Mouse (Mus musculus): Measurements from ENCODE around the gene Espnl. TPM values are rescaled to one million over a fixed set of nuclear protein-coding genes. Genes with fewer than 3 reads are reported as not detected.

Espnl gene
- polyA plus RNA-seq, 1 experiment = 0.05 TPM

GRCm38 (mm10) chr1:91324646-91325045 lies 2.8 kb downstream of the Espnl start:
- DNase-seq = no peak
- Histone ChIP-seq H3K4me3 (ENCODE audit: insufficient read depth, low read depth, low read length) (no peak overlapping the region), H3K27me3 (replicated peaks; ENCODE audit: control insufficient read depth, insufficient read depth, low read length) (no peaks in the 10 kb centered on the region), H3K27ac (ENCODE audit: insufficient read depth, low read depth, low read length) (no peak overlapping the region), H3K36me3 (ENCODE audit: control insufficient read depth, insufficient read depth, low read length) (no peaks in the 10 kb centered on the region), H3K4me1 (ENCODE audit: control insufficient read depth, insufficient read depth, low read length) (no peaks in the 10 kb centered on the region)
- 80% methylated on average over 2 of the region's 2 CpGs for WGBS
- TF ChIP-seq CTCF (conservative IDR thresholded peaks at IDR 0.05; ENCODE audit: insufficient read depth, insufficient read length, low read depth, low read length) (no peak), POLR2A (IDR thresholded peaks at IDR 0.05; ENCODE audit: low read depth, low read length) (no peak)

GRCm38 (mm10) chr1:91325488-91326042 lies 3.7 kb downstream of the Espnl start:
- no peak overlapping the region for H3K4me3 ChIP-seq (ENCODE audit: insufficient read depth, low read depth, low read length)
- no peak overlapping the region for H3K27ac ChIP-seq (ENCODE audit: insufficient read depth, low read depth, low read length)
- H3K27me3 ChIP-seq (replicated peaks; ENCODE audit: control insufficient read depth, insufficient read depth, low read length) = no peaks in the 10 kb centered on the region
- WGBS = 78% methylated on average over 4 of the region's 4 CpGs
- no peak for DNase-seq
- no peaks in the 10 kb centered on the region for H3K36me3 ChIP-seq (ENCODE audit: control insufficient read depth, insufficient read depth, low read length)
- TF ChIP-seq CTCF (conservative IDR thresholded peaks at IDR 0.05; ENCODE audit: insufficient read depth, insufficient read length, low read depth, low read length) (no peak), POLR2A (IDR thresholded peaks at IDR 0.05; ENCODE audit: low read depth, low read length) (no peak)
- H3K4me1 ChIP-seq (ENCODE audit: control insufficient read depth, insufficient read depth, low read length) = no peaks in the 10 kb centered on the region

GRCm38 (mm10) chr1:91332102-91332501 lies 10.2 kb downstream of the Espnl start:
- TF ChIP-seq POLR2A (IDR thresholded peaks at IDR 0.05; ENCODE audit: low read depth, low read length) (no peak), CTCF (conservative IDR thresholded peaks at IDR 0.05; ENCODE audit: insufficient read depth, insufficient read length, low read depth, low read length) (no peak)
- 71% methylated on average over 4 of the region's 4 CpGs for WGBS
- no peaks in the 10 kb centered on the region for H3K27me3 ChIP-seq (replicated peaks; ENCODE audit: control insufficient read depth, insufficient read depth, low read length)
- H3K27ac ChIP-seq (ENCODE audit: insufficient read depth, low read depth, low read length) = no peak overlapping the region
- H3K4me3 ChIP-seq (ENCODE audit: insufficient read depth, low read depth, low read length) = no peak overlapping the region
- DNase-seq = no peak
- no peaks in the 10 kb centered on the region for H3K36me3 ChIP-seq (ENCODE audit: control insufficient read depth, insufficient read depth, low read length)
- no peaks in the 10 kb centered on the region for H3K4me1 ChIP-seq (ENCODE audit: control insufficient read depth, insufficient read depth, low read length)

- H3K4me1 ChIP-seq (ENCODE audit: control insufficient read depth, insufficient read depth, low read length) = no peaks in the 10 kb centered on the region
- H3K4me3 ChIP-seq (ENCODE audit: insufficient read depth, low read depth, low read length) = no peak overlapping the region
- no peaks in the 10 kb centered on the region for H3K36me3 ChIP-seq (ENCODE audit: control insufficient read depth, insufficient read depth, low read length)
- no peak overlapping the region for H3K27ac ChIP-seq (ENCODE audit: insufficient read depth, low read depth, low read length)
- TF ChIP-seq CTCF (conservative IDR thresholded peaks at IDR 0.05; ENCODE audit: insufficient read depth, insufficient read length, low read depth, low read length) (no peak), POLR2A (IDR thresholded peaks at IDR 0.05; ENCODE audit: low read depth, low read length) (no peak)
- DNase-seq = no peak
- H3K27me3 ChIP-seq (replicated peaks; ENCODE audit: control insufficient read depth, insufficient read depth, low read length) = no peaks in the 10 kb centered on the region
Observed at GRCm38 (mm10) chr1:91333582-91333981, 11.7 kb downstream of the Espnl start.

- no peak for TF ChIP-seq CTCF (conservative IDR thresholded peaks at IDR 0.05; ENCODE audit: insufficient read depth, insufficient read length, low read depth, low read length)
- no peak for TF ChIP-seq POLR2A (IDR thresholded peaks at IDR 0.05; ENCODE audit: low read depth, low read length)
- Histone ChIP-seq H3K36me3 (ENCODE audit: control insufficient read depth, insufficient read depth, low read length) (no peaks in the 10 kb centered on the region), H3K27ac (ENCODE audit: insufficient read depth, low read depth, low read length) (no peak overlapping the region), H3K4me1 (ENCODE audit: control insufficient read depth, insufficient read depth, low read length) (no peaks in the 10 kb centered on the region), H3K4me3 (ENCODE audit: insufficient read depth, low read depth, low read length) (no peak overlapping the region), H3K27me3 (replicated peaks; ENCODE audit: control insufficient read depth, insufficient read depth, low read length) (no peaks in the 10 kb centered on the region)
- WGBS = 82% methylated on average over 7 of the region's 7 CpGs
- no peak for DNase-seq
Observed at GRCm38 (mm10) chr1:91337355-91337754, 15.5 kb downstream of the Espnl start.

- WGBS = 85% methylated on average over 3 of the region's 3 CpGs
- Histone ChIP-seq H3K27me3 (replicated peaks; ENCODE audit: control insufficient read depth, insufficient read depth, low read length) (no peaks in the 10 kb centered on the region), H3K4me1 (ENCODE audit: control insufficient read depth, insufficient read depth, low read length) (no peaks in the 10 kb centered on the region), H3K36me3 (ENCODE audit: control insufficient read depth, insufficient read depth, low read length) (no peaks in the 10 kb centered on the region), H3K27ac (ENCODE audit: insufficient read depth, low read depth, low read length) (no peak overlapping the region), H3K4me3 (ENCODE audit: insufficient read depth, low read depth, low read length) (no peak overlapping the region)
- no peak for TF ChIP-seq POLR2A (IDR thresholded peaks at IDR 0.05; ENCODE audit: low read depth, low read length)
- no peak for TF ChIP-seq CTCF (conservative IDR thresholded peaks at IDR 0.05; ENCODE audit: insufficient read depth, insufficient read length, low read depth, low read length)
- DNase-seq = no peak
Observed at GRCm38 (mm10) chr1:91344001-91344400, 22.1 kb downstream of the Espnl start.

- H3K27me3 ChIP-seq (replicated peaks; ENCODE audit: control insufficient read depth, insufficient read depth, low read length) = no peaks in the 10 kb centered on the region
- DNase-seq = peak; percentile 71
- 4% methylated on average over 68 of the region's 68 CpGs for WGBS
- no peak overlapping the region for H3K4me3 ChIP-seq (ENCODE audit: insufficient read depth, low read depth, low read length)
- H3K4me1 ChIP-seq (ENCODE audit: control insufficient read depth, insufficient read depth, low read length) = no peaks in the 10 kb centered on the region
- TF ChIP-seq POLR2A (IDR thresholded peaks at IDR 0.05; ENCODE audit: low read depth, low read length) (no peak), CTCF (conservative IDR thresholded peaks at IDR 0.05; ENCODE audit: insufficient read depth, insufficient read length, low read depth, low read length) (no peak; the same call in 1 of the 2 replicates)
- H3K27ac ChIP-seq (ENCODE audit: insufficient read depth, low read depth, low read length) = no peak overlapping the region
- no peaks in the 10 kb centered on the region for H3K36me3 ChIP-seq (ENCODE audit: control insufficient read depth, insufficient read depth, low read length)
Observed at GRCm38 (mm10) chr1:91344921-91345685, 23.2 kb downstream of the Espnl start.

Data from kidney, adult 2 months (tissue).